Mouse (Mus musculus): ENCODE results near the gene Mia. TPM values are rescaled to one million over a fixed set of nuclear protein-coding genes. Genes with fewer than 3 reads are reported as not detected.

Mia gene
- 0.79 and 4.3 TPM in 2 replicates for polyA plus RNA-seq (2012; rRNA removed; ENCODE audit: low replicate concordance)

DNA sequence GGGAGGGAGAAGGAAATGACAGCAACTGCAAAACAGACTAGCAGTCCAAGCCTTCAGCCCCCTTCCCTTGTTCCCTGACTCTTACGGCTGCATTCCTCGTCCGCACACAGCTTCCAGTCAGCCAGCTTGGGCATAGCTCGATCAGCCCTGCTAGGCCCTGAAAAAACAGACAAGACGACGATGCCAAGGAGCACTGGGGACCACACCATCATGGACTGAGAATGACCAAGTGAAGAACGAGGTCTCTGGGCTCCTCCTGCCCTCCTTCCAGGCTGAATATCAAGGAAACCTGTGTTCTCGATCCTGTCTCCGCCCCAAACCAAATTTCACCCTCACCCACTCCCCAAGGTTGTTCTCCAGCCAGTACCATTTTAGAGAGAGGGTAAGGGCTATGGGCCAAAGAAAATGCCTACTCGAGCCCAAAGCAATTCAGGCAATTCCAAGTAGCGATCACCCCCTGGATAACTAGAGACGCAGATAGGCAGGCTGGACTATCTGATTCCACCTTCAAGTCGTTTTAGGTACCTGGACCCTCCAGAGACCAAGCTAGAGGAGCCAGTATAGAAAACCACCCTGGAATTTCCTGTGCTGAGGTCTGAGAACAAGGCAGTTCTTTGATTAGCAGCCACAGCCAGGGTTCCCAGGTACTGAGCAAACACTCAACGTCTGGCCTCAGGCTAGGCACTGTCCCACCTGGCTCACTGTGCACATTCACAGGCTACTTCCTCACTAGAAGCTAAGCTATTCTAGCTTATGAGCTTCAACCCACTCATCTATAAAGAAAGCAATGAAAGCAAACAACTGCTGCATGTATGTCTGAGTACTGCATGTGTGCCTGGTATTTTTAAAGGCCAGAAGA, at the start of gene Mia, which contains the start of gene Gm21983:
Gene Mia, minus strand, starts transcription at position 321 of the 859 bp plus-strand sequence.
Gene Gm21983, minus strand, starts transcription at position 250 of the 859 bp plus-strand sequence.

DNA sequence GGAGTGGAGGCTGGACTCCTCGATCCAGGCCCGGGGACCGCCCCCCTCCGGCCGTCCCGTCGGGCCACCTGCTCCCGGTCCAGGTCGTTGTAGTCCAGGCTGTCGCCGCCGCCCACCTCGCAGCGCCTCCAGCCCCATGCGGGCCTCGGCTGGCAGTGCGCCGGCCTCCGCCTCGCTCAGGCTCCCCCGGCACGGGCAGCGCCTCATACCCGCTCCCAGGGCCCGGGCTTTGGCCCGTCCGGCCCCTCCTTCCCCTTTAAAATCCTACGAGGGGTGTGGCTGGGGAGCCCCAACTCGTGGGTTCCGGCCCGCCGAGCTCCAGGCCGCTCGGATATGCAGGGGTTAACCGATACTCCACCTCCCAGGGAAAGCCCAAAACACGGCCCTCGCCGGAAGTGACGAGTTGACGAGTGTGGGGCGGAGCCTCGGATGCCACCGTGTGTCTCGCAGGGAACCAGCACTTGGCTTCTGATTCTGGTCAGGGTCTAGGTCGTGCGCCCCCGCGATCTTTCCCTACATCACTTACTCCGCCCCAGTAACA, 47.4 kb upstream of the Mia start, which contains the start of gene Itpkc:
Gene Itpkc, minus strand, starts transcription at position 381 of the 541 bp plus-strand sequence.

GRCm38 (mm10) chr7:27195681-27196611, 15.0 kb upstream of the Mia start, which contains the start of the genes BC024978 and Snrpa:
BC024978 (plus strand) TSS chr7:27195781.
Snrpa (minus strand) TSS chr7:27196271.

DNA sequence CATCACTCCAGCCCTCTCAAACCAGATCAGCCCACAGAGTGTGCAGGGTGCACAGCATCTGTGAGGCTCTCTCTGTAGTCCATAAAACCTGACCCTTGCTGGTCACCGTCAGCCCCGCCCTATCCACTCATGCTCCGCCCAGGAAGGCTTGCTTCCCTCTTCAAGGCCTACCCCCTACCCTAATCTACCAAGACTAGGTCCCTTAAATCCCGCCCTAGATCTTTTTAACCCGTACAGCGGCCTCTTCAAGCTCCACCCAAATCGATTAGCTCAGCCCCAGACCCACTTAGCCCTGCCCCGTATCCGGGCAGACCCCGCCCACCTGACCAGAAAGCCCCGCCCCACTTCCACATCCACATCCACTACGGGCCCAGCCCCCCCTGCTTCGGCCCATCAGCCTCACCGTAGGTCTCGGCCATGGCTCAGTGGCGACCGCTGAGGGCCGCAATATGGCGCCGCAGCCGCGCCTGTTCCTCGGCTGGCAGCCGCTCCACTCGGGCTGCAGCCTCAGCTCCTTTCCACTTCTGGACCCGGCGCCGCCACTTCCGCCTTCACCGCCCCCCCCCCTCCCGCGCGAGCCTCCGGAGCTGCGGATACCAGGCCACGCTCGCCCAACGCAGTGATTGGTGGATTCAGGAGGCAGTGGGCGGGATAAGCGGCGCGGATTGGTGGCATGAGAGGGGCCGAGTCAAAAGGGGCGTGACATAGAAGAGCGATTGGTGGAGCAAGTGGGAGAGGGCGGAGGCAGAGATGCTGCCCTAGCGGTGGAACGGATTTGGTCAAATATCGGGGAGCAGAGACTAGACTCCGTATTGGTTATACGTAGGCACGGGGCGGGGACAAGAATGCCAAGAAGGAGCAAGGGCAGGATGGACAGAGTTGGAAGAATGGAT, 2.4 kb downstream of the Mia start, which contains the start of gene Rab4b:
Gene Rab4b, minus strand, starts transcription at position 573 of the 893 bp plus-strand sequence.

DNA sequence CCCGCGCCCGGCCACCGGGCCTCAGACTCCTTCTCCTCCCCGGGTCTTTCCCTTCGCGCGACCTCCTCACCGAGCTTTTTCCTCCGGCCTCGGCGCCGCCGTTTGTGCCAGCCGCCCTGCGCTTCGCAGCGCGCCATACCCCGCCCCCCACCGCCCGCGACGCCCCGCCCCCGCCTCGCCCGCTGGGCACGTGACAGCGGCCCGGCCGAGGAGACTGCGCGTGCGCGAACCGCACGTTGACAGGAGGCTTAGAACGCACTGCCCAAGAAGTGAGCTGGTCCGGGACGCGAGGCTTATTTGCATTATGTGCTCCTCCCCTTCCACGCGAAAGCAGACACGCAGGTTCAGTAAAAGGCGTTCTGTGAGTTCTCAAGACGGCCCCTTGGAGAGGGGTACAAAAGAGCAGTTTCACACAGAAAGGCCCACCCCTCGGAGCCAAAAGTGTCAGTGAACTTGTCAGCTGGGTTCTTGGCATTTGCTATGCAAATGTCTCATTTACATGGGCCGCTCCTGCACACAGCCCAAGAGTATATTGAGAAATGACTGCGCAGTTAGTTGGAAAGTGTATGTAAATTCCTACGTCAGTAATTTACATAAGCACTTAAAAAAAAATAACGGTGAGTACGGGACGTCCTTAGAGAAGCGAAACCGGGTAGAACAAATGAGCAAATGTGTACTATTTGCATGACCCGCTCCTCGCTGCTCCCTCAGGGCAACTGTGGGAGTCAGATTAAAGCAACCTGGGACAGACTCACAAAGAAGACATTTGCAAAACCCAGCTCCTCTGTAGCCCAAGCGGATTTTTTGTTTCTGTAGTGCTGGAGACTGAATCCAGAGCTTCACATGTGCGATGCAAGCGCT, 14.1 kb downstream of the Mia start, which contains the start of gene Egln2:
Gene Egln2, minus strand, starts transcription at position 189 of the 861 bp plus-strand sequence.

GRCm38 (mm10) chr7:27153205-27153764, 27.7 kb downstream of the Mia start, which contains the start of gene Cyp2t4:
Cyp2t4 (plus strand) TSS chr7:27153714.

Other genes starting within 250 kb of the Mia start
- not detected in 2 replicates for gene Cyp2a22, start 241.8 kb downstream of the Mia start, polyA plus RNA-seq (2012; rRNA removed; ENCODE audit: low replicate concordance)
- gene Cyp2a12, start 152.1 kb downstream of the Mia start, polyA plus RNA-seq (2012; rRNA removed; ENCODE audit: low replicate concordance), result 0.11 and 0.57 TPM in 2 replicates
- 0.44 and 0.50 TPM in 2 replicates for gene Cyp2f2, start 61.2 kb downstream of the Mia start, polyA plus RNA-seq (2012; rRNA removed; ENCODE audit: low replicate concordance)
- not detected in 2 replicates for gene Cyp2t4, start 27.4 kb downstream of the Mia start, polyA plus RNA-seq (2012; rRNA removed; ENCODE audit: low replicate concordance)
- gene Egln2, start 14.4 kb downstream of the Mia start, polyA plus RNA-seq (2012; rRNA removed; ENCODE audit: low replicate concordance), result 73.0 and 128 TPM in 2 replicates
- gene Rab4b, start 2.3 kb downstream of the Mia start, polyA plus RNA-seq (2012; rRNA removed; ENCODE audit: low replicate concordance), result 69.3 and 96.8 TPM in 2 replicates
- 0.62 TPM in 1 of 2 replicates, not detected in the other for gene Gm21983, start 71 bp downstream of the Mia start, polyA plus RNA-seq (2012; rRNA removed; ENCODE audit: low replicate concordance)
- 7.4 and 7.5 TPM in 2 replicates for gene BC024978, start 14.6 kb upstream of the Mia start, polyA plus RNA-seq (2012; rRNA removed; ENCODE audit: low replicate concordance)
- 149 and 193 TPM in 2 replicates for gene Snrpa, start 15.1 kb upstream of the Mia start, polyA plus RNA-seq (2012; rRNA removed; ENCODE audit: low replicate concordance)
- gene Itpkc, start 47.5 kb upstream of the Mia start, polyA plus RNA-seq (2012; rRNA removed; ENCODE audit: low replicate concordance), result 15.1 and 25.8 TPM in 2 replicates
- 46.2 and 78.2 TPM in 2 replicates for gene Coq8b, start 51.9 kb upstream of the Mia start, polyA plus RNA-seq (2012; rRNA removed; ENCODE audit: low replicate concordance)
- 10.6 and 11.3 TPM in 2 replicates for gene Numbl, start 77.3 kb upstream of the Mia start, polyA plus RNA-seq (2012; rRNA removed; ENCODE audit: low replicate concordance)
- gene Ltbp4, start 156.5 kb upstream of the Mia start, polyA plus RNA-seq (2012; rRNA removed; ENCODE audit: low replicate concordance), result 133 and 135 TPM in 2 replicates
- gene Shkbp1, start 174.9 kb upstream of the Mia start, polyA plus RNA-seq (2012; rRNA removed; ENCODE audit: low replicate concordance), result 102 and 115 TPM in 2 replicates
- not detected in 2 replicates for gene Gm20479, start 176.3 kb upstream of the Mia start, polyA plus RNA-seq (2012; rRNA removed; ENCODE audit: low replicate concordance)

Measured in duodenum, adult 2 months (tissue).